Mouse (Mus musculus) MEL (cell line): ENCODE measurements at regions not wholly inside any gene's neighbourhood (a gene's known extent, or its start where the extent isn't known, plus 50 kb on each side); places are given as distances from the start of the nearest gene placed in this dataset.

Experiments used
- DNase-seq: peaks from one replicate; pipeline ENCODE4 v3.0.0; 2011; ENCODE audit warnings: low read depth, low spot score
- H3K27ac ChIP-seq: 2 replicates; pipeline ENCODE4 v1.5.1; 2012; ENCODE audit warnings: low read depth, mild to moderate bottlenecking, control low read depth, low read length, moderate library complexity; ENCODE audit not compliant: control insufficient read depth
- H3K27me3 ChIP-seq, 2 experiments: fragments of 150-350 bp in 1 of 2; sonication (generic) in 1 of 2; 2 replicates each; pipeline ENCODE4 v1.6.1; 2012; ENCODE audit warnings: low read length in 2 of 2, mild to moderate bottlenecking in 2 of 2, improper control_type of control experiment in 1 of 2, moderate library complexity in 1 of 2; ENCODE audit not compliant: insufficient read depth in 2 of 2, control insufficient read depth in 1 of 2
- H3K36me3 ChIP-seq, 2 experiments: 2 replicates each; pipeline ENCODE4 v1.6.1; 2012 to 2014; ENCODE audit warnings: low read length in 2 of 2, improper control_type of control experiment in 1 of 2, inconsistent platforms in 1 of 2, mild to moderate bottlenecking in 1 of 2; ENCODE audit not compliant: insufficient read depth in 2 of 2, control insufficient read depth in 1 of 2
- H3K4me1 ChIP-seq, 2 experiments: fragments of 150-350 bp in 1 of 2; sonication (generic) in 1 of 2; 2 replicates each; pipeline ENCODE4 v1.6.1; 2012; ENCODE audit warnings: low read length in 2 of 2, improper control_type of control experiment in 1 of 2, mild to moderate bottlenecking in 1 of 2; ENCODE audit not compliant: insufficient read depth in 2 of 2, control insufficient read depth in 1 of 2
- H3K4me3 ChIP-seq, 2 experiments: fragments of 150-350 bp in 1 of 2; sonication (generic) in 1 of 2; 2 replicates each; pipeline ENCODE4 v1.5.1; 2012; ENCODE audit warnings: low read depth in 2 of 2, low read length in 2 of 2, mild to moderate bottlenecking in 2 of 2, moderate library complexity in 2 of 2, control low read depth in 1 of 2, improper control_type of control experiment in 1 of 2; ENCODE audit not compliant: control insufficient read depth in 1 of 2, insufficient read depth in 1 of 2
- H3K79me2 ChIP-seq: 2 replicates; pipeline ENCODE4 v1.6.1; 2012; ENCODE audit warnings: mild to moderate bottlenecking, low read length, moderate library complexity; ENCODE audit not compliant: control insufficient read depth, poor library complexity, insufficient read depth
- H3K9ac ChIP-seq: 2 replicates; pipeline ENCODE4 v1.6.1; 2012; ENCODE audit warnings: low read depth, mild to moderate bottlenecking, control low read depth, low read length, moderate library complexity; ENCODE audit not compliant: control insufficient read depth, poor library complexity, severe bottlenecking
- H3K9me3 ChIP-seq: fragments of 150-350 bp; sonication (generic); replicated peaks from 2 replicates; pipeline ENCODE4 v1.6.1; 2012; ENCODE audit warnings: mild to moderate bottlenecking, low read length, improper control_type of control experiment, moderate library complexity; ENCODE audit not compliant: insufficient read depth
- BHLHE40 ChIP-seq: IDR thresholded peaks from 2 replicates; pipeline ENCODE4 v1.6.1; 2012; ENCODE audit warnings: low read depth, mild to moderate bottlenecking, inconsistent platforms, low read length, improper control_type of control experiment, borderline replicate concordance
- CHD1 ChIP-seq: IDR thresholded peaks from 2 replicates; pipeline ENCODE4 v1.6.1; 2012; ENCODE audit warnings: low read depth, mild to moderate bottlenecking, inconsistent platforms, low read length, improper control_type of control experiment
- CHD2 ChIP-seq: IDR thresholded peaks from 2 replicates; pipeline ENCODE4 v1.6.1; 2011; ENCODE audit warnings: low read length, improper control_type of control experiment
- E2F4 ChIP-seq: IDR thresholded peaks from 2 replicates; pipeline ENCODE4 v1.6.1; 2011; ENCODE audit warnings: low read depth, low read length, improper control_type of control experiment, borderline replicate concordance
- ELF1 ChIP-seq: IDR thresholded peaks from 2 replicates; pipeline ENCODE4 v1.6.1; 2014; ENCODE audit warnings: low read depth, mild to moderate bottlenecking, inconsistent platforms, low read length, improper control_type of control experiment, moderate library complexity
- EP300 ChIP-seq, 2 experiments: IDR thresholded peaks; 2 replicates each; pipeline ENCODE4 v1.6.1; 2011; ENCODE audit warnings: improper control_type of control experiment in 2 of 2, low read length in 2 of 2, low read depth in 1 of 2, mild to moderate bottlenecking in 1 of 2
- GABPA ChIP-seq: IDR thresholded peaks from 2 replicates; pipeline ENCODE4 v1.6.1; 2012; ENCODE audit warnings: low read depth, mild to moderate bottlenecking, inconsistent platforms, low read length, improper control_type of control experiment, moderate library complexity
- HCFC1 ChIP-seq: IDR thresholded peaks from 2 replicates; pipeline ENCODE4 v1.6.1; 2012; ENCODE audit warnings: low read depth, mild to moderate bottlenecking, inconsistent platforms, low read length, improper control_type of control experiment, moderate library complexity
- KAT2A ChIP-seq: conservative IDR thresholded peaks from 2 replicates; pipeline ENCODE4 v1.6.1; 2012; ENCODE audit warnings: low read depth, low read length, improper control_type of control experiment, inconsistent platforms
- MAX ChIP-seq: IDR thresholded peaks from 2 replicates; pipeline ENCODE4 v1.6.1; 2011; ENCODE audit warnings: low read length, improper control_type of control experiment
- MAZ ChIP-seq: IDR thresholded peaks from 2 replicates; pipeline ENCODE4 v1.6.1; 2012; ENCODE audit warnings: low read depth, mild to moderate bottlenecking, inconsistent platforms, low read length, improper control_type of control experiment
- MEF2A ChIP-seq: IDR thresholded peaks from 2 replicates; pipeline ENCODE4 v1.6.1; 2014; ENCODE audit warnings: low read depth, mild to moderate bottlenecking, inconsistent platforms, low read length, improper control_type of control experiment; ENCODE audit not compliant: poor library complexity, insufficient replicate concordance, severe bottlenecking; ENCODE audit errors: extremely low read depth
- MXI1 ChIP-seq: IDR thresholded peaks from 2 replicates; pipeline ENCODE4 v1.6.1; 2011; ENCODE audit warnings: mild to moderate bottlenecking, low read depth, low read length, improper control_type of control experiment
- NELFE ChIP-seq: IDR thresholded peaks from 2 replicates; pipeline ENCODE4 v1.6.1; 2011; ENCODE audit warnings: low read depth, low read length, improper control_type of control experiment
- NRF1 ChIP-seq: IDR thresholded peaks from 2 replicates; pipeline ENCODE4 v1.6.1; 2014; ENCODE audit warnings: low read depth, mild to moderate bottlenecking, inconsistent platforms, low read length, improper control_type of control experiment, moderate library complexity; ENCODE audit not compliant: poor library complexity, insufficient read depth, severe bottlenecking
- POLR2A ChIP-seq, 2 experiments: IDR thresholded peaks; 2 replicates each; pipeline ENCODE4 v1.6.1; 2011 to 2012; ENCODE audit warnings: low read length in 2 of 2, mild to moderate bottlenecking in 2 of 2, control low read depth in 1 of 2, improper control_type of control experiment in 1 of 2, low read depth in 1 of 2, moderate library complexity in 1 of 2; ENCODE audit not compliant: control insufficient read depth in 1 of 2, insufficient read depth in 1 of 2, poor library complexity in 1 of 2
- POLR2AphosphoS5 ChIP-seq: IDR thresholded peaks from 2 replicates; pipeline ENCODE4 v1.6.1; 2012; ENCODE audit warnings: low read depth, borderline replicate concordance, mild to moderate bottlenecking, inconsistent platforms, low read length, moderate library complexity, mixed read lengths
- RCOR1 ChIP-seq: IDR thresholded peaks from 2 replicates; pipeline ENCODE4 v1.6.1; 2012; ENCODE audit warnings: low read depth, mild to moderate bottlenecking, inconsistent platforms, low read length, improper control_type of control experiment
- SMC3 ChIP-seq: IDR thresholded peaks from 2 replicates; pipeline ENCODE4 v1.6.1; 2011; ENCODE audit warnings: low read depth, low read length, improper control_type of control experiment
- TAL1 ChIP-seq: IDR thresholded peaks from 2 replicates; pipeline ENCODE4 v1.6.1; 2012; ENCODE audit warnings: mild to moderate bottlenecking, inconsistent platforms, low read length, moderate library complexity, mixed read lengths
- TCF12 ChIP-seq: IDR thresholded peaks from 2 replicates; pipeline ENCODE4 v1.6.1; 2014; ENCODE audit warnings: low read depth, mild to moderate bottlenecking, inconsistent platforms, low read length, improper control_type of control experiment, moderate library complexity
- UBTF ChIP-seq: IDR thresholded peaks from 2 replicates; pipeline ENCODE4 v1.6.1; 2012; ENCODE audit warnings: low read depth, mild to moderate bottlenecking, inconsistent platforms, low read length, improper control_type of control experiment, moderate library complexity, borderline replicate concordance; ENCODE audit not compliant: insufficient read depth
- ZKSCAN1 ChIP-seq: IDR thresholded peaks from 2 replicates; pipeline ENCODE4 v1.6.1; 2012; ENCODE audit warnings: low read depth, mild to moderate bottlenecking, inconsistent platforms, low read length, improper control_type of control experiment, moderate library complexity
- ZMIZ1 ChIP-seq: IDR thresholded peaks from 2 replicates; pipeline ENCODE4 v1.6.1; 2012; ENCODE audit warnings: low read depth, mild to moderate bottlenecking, inconsistent platforms, low read length, improper control_type of control experiment, moderate library complexity
- ZNF384 ChIP-seq: IDR thresholded peaks from 2 replicates; pipeline ENCODE4 v1.6.1; 2012; ENCODE audit warnings: low read depth, mild to moderate bottlenecking, inconsistent platforms, low read length, improper control_type of control experiment

- Histone ChIP-seq H3K27ac (no peak overlapping the region), H3K27me3 (no peaks in the 10 kb centered on the region), H3K4me3 (no peak overlapping the region), H3K4me1 (no peaks in the 10 kb centered on the region), H3K9me3 (no peaks in the 10 kb centered on the region), H3K36me3 (no peaks in the 10 kb centered on the region), H3K79me2 (no peaks in the 10 kb centered on the region), H3K9ac (no peak overlapping the region)
- no peak for DNase-seq
- TF ChIP-seq ZMIZ1, result no peak
- TF ChIP-seq EP300 (IDR thresholded peaks at IDR 0.05; ENCODE audit: low read depth in 1 of 2, low read length in 2 of 2), result no peak
- TF ChIP-seq TCF12, result no peak
- TF ChIP-seq MAX, result no peak
- TF ChIP-seq MEF2A, result no peak
- TF ChIP-seq GABPA, result no peak
- TF ChIP-seq NRF1, result no peak
- no peak for TF ChIP-seq ELF1
- TF ChIP-seq POLR2A (IDR thresholded peaks at IDR 0.05; ENCODE audit: control insufficient read depth in 1 of 2, insufficient read depth in 1 of 2, low read depth in 1 of 2, low read length in 2 of 2, poor library complexity in 1 of 2), result no peak
- no peak for TF ChIP-seq E2F4
- no peak for TF ChIP-seq POLR2AphosphoS5
- TF ChIP-seq ZNF384, result no peak
- no peak for TF ChIP-seq SMC3
Observed at GRCm38 (mm10) chr3:23601469-23601868, 1525.0 kb downstream of the Tbl1xr1 start.

- TF ChIP-seq TCF12 (no peak), MAZ (no peak), NELFE (no peak), BHLHE40 (no peak), POLR2A (IDR thresholded peaks at IDR 0.05; ENCODE audit: control insufficient read depth in 1 of 2, insufficient read depth in 1 of 2, low read depth in 1 of 2, low read length in 2 of 2, poor library complexity in 1 of 2) (no peak), CHD1 (no peak), EP300 (IDR thresholded peaks at IDR 0.05; ENCODE audit: low read depth in 1 of 2, low read length in 2 of 2) (no peak), KAT2A (no peak), SMC3 (no peak), HCFC1 (no peak), MXI1 (no peak), CHD2 (no peak), RCOR1 (no peak), UBTF (no peak), MAX (no peak), GABPA (no peak), TAL1 (no peak), ZKSCAN1 (no peak)
- Histone ChIP-seq H3K4me1 (no peaks in the 10 kb centered on the region), H3K79me2 (no peaks in the 10 kb centered on the region), H3K9me3 (no peaks in the 10 kb centered on the region), H3K27ac (no peak overlapping the region), H3K27me3 (no peaks in the 10 kb centered on the region), H3K4me3 (no peak overlapping the region), H3K9ac (no peak overlapping the region), H3K36me3 (no peaks in the 10 kb centered on the region)
- no peak for DNase-seq
Observed at GRCm38 (mm10) chr3:23610054-23610453, 1533.6 kb downstream of the Tbl1xr1 start.
